Mouse (Mus musculus) kidney, postnatal 25 days (tissue): ENCODE measurements around the gene Adora3.
A peak's percentile ranks its signal among the peaks of the same experiment; 100 is the strongest.
"Not testable (repeated sequence)": the region's sequence is repeated elsewhere in the genome, so short reads cannot be mapped to it uniquely, and the experiment has no call there.

Source experiments
- DNase-seq, 2 experiments: peaks; one replicate each; pipeline ENCODE4 v3.0.0; 2021; ENCODE audit warnings: mixed read lengths in 2 of 2

The Adora3 gene

DNA sequence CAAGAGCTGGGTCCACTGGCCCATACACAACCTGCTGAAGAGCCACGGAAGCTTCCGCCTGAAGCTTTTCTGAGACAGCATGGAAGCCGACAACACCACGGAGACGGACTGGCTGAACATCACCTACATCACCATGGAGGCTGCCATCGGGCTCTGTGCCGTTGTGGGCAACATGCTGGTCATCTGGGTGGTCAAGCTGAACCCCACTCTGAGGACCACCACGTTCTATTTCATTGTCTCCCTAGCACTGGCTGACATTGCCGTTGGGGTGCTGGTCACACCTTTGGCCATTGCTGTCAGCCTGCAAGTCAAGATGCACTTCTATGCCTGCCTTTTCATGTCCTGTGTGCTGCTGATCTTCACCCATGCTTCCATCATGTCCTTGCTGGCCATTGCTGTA, 34.1 kb downstream of the Adora3 start:
- no peak for DNase-seq

DNA sequence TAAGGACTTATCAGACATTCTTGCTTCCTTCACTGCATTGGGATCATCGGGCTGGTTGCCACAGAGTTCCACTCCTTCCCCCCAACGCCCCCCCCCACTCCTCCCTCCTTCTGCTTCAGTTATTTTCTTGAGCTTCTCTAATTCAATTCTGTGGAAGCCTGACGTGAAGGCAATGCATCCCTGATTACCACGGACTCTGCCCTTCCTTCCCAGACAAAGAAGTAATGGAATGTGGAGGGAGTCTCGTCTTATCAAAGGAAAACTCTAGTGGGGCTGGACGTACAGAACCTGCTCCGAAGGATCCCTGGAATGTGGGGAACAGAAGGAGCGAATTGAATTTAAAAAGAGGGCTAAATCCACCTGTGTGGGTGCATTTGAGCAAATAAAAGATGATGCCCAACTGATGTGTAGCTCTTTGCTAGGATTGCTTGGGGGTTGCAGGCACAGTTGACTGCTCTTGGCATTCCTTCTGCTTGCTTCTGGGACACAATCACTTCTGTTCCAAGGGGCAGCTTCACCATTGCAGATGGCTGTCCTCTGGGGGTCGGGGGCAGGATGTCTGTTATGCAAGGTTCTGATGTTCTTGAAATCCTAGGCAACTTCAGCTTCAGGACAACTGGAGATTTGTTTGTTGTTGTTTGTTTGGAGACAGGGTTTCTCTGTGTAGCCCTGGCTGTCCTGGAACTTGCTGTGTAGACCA, 37.4 kb downstream of the Adora3 start:
- DNase-seq, result no peak

GRCm38 (mm10) chr3:105908976-105909375, 38.3 kb downstream of the Adora3 start:
- no peak for DNase-seq

DNA sequence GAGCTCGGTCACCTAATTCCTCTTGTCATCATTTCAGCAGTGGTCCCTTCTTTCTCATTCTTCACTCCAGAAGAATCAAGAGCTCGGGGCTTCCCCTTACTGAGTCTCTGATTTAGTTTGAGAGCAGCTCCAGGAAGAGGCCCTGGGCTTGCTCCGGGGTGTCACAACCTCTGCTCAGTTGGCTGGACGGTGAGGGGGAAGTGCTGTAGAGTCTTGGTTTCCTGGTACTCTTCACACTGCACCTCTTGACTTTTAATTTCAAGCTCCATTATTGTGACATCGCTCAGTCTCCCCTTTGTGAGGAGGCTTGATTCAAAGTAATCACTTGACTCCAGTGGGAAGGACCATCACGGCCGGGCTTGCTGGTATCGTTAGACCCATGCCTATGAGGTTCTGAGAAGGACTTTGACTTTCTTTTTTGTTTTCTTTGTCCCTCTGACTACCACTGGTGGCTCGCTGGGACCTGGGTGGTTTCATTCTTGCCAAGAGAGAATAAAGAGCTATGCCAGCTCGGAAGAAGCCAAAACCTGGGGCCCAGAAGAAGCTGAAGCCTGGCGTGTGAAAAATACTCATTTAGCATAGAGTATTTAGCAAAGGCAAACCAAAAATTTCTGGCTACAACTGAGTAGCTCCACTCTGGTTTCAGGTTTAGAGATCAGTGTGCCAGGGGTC, 40.0 kb downstream of the Adora3 start:
- DNase-seq, result no peak

GRCm38 (mm10) chr3:105912097-105912880, 41.6 kb downstream of the Adora3 start:
- DNase-seq, result no peak

DNA sequence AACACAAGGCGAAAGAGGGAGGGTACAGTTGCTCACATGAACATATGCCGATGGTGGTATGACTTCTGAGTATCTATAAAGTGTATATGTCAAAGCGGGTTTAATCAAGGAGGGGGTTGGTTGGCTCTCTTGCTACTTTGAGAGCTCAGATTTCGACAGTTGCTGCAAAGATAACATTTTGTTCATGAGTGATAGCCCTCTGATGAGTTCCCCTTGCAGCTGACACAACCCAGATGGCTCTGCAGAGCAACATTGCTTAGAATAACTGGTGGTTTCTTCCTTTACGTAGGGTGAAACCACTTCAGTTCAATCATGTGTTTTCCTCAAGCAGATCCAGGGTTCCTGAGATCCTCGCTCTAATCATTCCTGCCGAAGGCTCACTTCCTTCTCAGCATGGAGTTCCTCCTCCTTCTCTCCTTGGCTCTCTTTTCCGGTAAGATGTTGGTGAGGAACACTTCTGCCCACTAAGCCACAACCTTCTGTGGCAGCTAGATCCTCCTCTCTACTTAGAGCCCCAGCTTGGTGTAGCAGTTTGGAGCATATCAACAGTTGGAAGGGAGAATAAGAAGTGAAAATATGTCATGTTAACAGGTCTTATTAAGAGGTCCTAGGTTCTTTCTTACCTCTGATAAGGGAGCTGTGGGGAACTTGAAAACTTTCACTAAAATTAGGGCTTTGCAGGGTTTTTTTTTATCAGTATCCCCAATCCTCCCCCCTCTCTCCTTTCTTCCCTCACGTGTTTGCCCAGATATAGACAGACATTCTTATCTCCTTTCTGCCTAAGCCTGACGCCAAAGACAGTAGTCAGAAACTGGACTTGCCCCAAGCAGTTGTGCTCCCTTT, 43.4 kb downstream of the Adora3 start:
- no peak for DNase-seq

DNA sequence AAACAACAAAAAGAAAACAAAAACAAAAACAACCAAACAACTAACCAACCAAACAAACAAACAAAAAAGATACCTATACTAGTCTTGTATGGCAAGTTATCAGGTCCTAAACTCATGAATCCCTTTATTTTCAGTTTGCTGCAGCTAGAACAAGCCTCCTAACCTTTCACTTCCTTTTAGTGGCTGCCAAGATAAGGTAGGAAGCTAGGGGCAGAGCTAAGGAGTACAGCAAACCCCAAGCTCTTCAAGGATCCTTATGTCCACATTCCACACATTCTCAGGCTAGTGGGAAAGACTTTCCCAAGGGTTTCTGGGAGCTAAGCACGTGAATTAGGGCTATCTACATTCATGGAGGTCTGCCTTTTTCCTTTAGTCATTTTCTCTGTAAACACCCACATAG, 44.6 kb downstream of the Adora3 start:
- no peak for DNase-seq

DNA sequence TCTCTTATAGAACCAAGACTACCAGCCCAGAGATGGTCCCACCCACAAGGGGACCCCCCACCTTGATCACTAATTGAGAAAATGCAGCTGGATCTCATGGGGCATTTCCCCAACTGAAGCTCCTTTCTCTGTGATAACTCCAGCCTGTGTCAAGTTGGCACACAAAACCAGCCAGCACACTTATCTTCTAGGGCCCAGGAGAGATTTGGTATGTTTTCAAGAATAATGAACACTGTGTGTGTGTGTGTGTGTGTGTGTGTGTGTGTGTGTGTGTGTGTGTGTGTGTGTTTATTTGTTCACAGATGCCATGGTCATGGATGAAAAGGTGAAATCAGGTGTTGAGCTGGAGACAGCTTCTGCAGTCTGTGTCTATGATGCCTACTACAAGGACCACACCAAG, 45.8 kb downstream of the Adora3 start:
- not testable (repeated sequence) for DNase-seq

DNA sequence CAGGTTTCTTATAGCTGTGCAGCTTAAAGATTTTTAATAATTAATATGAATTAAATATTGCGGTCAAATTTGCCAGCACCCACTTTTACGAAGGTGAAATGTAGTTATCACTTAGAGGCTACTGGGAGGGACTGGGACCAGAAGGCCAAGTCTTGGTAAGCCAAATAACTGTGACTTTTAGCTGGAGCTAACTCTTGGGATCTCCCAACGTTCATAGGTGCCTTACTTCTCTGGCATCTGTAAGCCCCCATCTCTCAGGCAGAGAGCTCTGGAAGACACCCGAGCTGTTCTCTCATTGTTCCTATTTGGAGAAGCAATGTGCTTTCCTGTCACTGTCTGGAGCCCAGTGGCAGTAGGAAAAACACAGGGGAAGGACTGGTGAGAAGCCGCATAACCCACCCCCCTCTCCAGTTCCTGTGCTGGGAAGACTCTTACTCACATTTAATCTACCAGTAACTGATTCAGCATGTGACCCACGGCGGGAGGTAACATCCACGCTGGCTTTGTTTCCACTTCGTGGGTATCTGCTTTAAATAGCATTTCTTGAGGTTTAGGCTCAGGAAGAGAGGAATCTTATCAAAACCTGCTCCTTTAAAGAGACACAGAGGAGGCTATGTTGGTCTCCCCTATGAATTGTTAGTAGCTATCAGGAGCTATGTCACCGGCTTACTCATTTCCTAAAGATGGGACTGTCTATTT, 47.1 kb downstream of the Adora3 start:
- DNase-seq, result no peak

GRCm38 (mm10) chr3:105918355-105918745, 47.7 kb downstream of the Adora3 start:
- DNase-seq, result no peak

DNA sequence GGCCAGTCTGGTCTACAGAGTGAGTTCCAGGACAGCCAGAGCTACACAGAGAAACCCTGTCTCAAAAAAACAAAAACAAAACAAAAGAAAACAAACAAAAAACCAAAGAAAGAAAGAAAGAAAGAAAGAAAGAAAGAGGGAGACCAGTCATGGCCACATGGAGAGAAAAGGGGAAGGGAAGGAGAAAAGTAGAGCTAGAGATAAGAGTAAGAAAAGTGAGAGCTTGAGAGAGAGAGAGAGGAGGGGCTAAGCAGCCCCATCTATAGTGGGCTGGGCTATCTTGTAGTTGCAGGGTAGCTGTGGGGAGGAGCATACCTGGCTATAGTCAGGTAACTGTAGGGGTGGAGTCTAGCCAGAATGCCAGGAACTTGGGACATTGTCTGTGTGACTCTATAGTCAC, 50.1 kb downstream of the Adora3 start:
- DNase-seq, result not testable (repeated sequence)

GRCm38 (mm10) chr3:105921959-105922358, 51.3 kb downstream of the Adora3 start:
- no peak for DNase-seq

DNA sequence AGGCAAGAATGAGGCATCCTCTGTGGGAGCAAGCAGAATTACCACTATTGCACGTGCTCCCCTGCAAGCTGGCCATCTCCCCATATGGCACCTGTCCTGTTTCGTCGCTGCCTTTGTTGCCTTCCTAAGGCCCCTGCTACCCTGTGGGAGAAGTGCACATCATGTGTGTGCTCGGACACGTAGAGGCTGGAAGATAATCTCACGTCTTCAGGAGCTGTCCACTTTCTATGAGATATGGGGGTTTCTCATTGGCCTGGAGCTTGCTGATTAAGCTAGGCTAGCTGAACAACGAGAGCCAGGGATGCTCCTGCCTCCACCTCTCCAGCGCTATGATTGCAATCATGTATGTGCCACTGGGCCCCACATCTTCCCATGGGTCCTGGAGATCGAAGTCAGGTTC, 54.0 kb downstream of the Adora3 start:
- DNase-seq, result no peak

DNA sequence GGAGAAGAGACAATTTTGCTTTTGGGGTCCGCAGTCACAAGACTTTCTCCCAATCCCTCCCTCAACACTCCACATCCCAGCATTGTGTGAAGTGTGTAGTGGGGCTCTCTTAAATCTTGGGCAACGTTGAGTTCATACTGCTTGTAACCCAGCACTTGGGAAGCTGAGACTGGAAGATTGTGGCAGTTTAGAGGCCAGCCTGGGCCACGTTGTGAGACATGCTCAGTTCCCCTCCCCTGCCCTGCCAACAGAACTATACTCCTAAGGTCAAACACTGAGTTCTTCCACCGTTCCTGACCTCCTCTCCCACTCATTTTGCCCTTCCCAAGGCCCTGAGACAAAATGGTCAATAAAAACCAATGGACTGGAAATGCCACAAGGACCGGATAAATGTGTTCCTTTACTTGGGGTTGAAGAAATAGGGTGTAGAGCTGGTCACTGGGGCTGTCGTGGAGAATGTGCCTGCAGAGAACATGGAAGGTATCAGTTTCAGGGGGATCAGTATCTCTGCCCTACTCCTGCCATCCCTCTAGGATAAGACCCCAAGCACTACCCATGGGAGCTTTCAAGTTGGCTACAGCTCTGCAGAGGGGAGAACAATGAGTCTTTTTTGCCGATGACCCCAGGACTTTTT, 57.0 kb downstream of the Adora3 start:
- DNase-seq, result peak in 1 of 2 experiments; percentile 40

DNA sequence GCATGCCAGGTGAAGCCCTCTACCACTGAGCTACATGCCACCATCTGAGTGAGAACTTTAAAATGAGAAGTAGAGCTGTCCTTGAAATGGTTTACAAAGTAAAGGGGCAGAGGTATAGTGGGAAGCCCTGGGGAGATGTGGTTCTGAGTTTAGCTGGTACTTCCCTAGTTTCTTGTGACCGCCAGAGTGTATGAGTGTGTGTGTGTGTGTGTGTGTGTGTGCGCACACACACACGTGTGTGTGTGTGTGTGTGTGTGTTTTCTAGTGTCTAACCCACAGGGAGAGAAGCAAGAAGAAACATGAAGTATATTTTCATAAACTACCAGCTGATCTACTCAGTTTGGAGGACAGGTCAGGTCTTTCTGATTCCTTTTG, 57.5 kb downstream of the Adora3 start:
- DNase-seq, result no peak

DNA sequence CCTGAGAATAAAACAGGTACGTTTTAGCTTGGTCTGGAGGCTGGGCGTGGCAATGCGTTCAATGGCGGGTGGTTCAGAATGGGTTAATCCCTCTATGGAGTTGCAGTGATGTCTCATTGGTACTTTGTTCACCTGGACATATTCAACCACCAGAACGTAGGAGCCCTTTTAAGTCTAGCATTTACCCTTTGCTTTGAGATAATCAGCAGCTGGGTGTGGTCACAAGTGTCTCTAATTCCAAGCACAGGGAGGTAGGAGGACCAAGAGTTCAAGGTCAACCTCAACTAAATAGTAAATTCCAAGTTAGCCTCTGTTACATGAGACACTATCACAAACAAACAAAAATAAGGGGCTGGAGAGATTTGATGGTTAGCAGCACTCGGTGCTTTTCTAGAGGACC, 58.1 kb downstream of the Adora3 start:
- DNase-seq, result no peak

- no peak for DNase-seq
These were observed 59.2 kb downstream of the Adora3 start for GRCm38 (mm10) chr3:105929821-105930220.

- DNase-seq, result no peak
These were observed 60.4 kb downstream of the Adora3 start for GRCm38 (mm10) chr3:105931095-105931494.

DNA sequence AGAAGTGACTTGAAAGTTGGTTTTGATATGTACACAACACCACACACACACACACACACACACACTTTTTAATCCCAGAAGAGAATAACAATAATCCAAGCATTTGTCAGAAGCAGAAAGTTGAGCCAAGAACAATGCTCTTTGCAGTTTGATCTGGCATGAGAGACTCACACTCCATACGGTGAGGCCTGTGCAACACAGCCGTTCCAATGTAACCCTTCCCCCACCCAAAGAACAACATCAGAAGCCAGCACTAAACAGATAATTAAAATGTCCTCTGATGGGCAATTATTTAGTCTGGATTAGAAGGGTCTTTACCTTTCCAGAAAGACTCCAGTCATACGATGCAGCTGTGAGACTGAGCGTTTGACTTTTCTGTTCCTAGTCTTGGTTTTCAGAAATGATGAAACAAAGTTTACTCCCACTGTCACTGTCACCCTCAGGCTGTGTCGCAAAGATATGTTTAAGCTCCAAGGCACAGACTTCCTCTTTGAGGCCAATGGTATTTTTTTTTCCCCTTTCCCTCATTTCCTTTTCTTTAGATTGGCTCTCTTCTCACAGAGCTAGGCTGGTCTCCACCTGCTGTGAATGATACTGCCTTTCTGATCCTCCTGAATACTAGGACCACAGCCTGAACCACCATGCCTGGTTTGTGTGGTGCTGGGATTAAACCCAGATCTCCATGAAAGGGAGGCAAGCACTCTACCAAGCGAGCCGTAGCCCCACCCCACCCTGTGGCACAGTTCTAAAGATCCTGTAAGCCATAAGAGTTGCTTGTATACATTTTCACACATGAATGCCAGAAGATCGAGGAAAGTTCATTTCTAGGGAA, 61.8 kb downstream of the Adora3 start, which contains the start of gene I830077J02Rik:
I830077J02Rik (minus strand) TSS at position 425 of the 832 bp plus-strand sequence.
- DNase-seq, result no peak

GRCm38 (mm10) chr3:105933926-105934325, 63.3 kb downstream of the Adora3 start:
- no peak for DNase-seq

GRCm38 (mm10) chr3:105935033-105935432, 64.4 kb downstream of the Adora3 start:
- peak; percentile 82 to 83 for DNase-seq
